Mouse (Mus musculus): ENCODE results near the gene Chml. TPM values are rescaled to one million over a fixed set of nuclear protein-coding genes. Genes with fewer than 3 reads are reported as not detected.

Gene Chml
- polyA plus RNA-seq, 1 experiment from 2014 or later = 0.66 TPM

GRCm38 (mm10) chr1:175643496-175644265, 49.0 kb downstream of the Chml start:
- no peaks in the 10 kb centered on the region for H3K9me3 ChIP-seq (ENCODE audit: low read length)
- no peak for TF ChIP-seq EP300 (IDR thresholded peaks at IDR 0.05; ENCODE audit: low read depth)
- no peak for TF ChIP-seq CTCF (IDR thresholded peaks at IDR 0.05; ENCODE audit: low read depth)
- no peak overlapping the region for H3K4me2 ChIP-seq (ENCODE audit: low read depth, low read length)
- H3K9ac ChIP-seq (replicated peaks) = no peak overlapping the region
- H3K36me3 ChIP-seq (replicated peaks; ENCODE audit: insufficient read depth, low read length) = no peaks in the 10 kb centered on the region
- 40% methylated on average over 5 of the region's 5 CpGs for WGBS (ENCODE audit: insufficient replicate concordance)
- peaks cover 15% of the 10 kb centered on the region; the same call in 1 of the 2 replicates for H3K4me1 ChIP-seq (ENCODE audit: insufficient read depth)
- no peak overlapping the region for H3K27ac ChIP-seq (ENCODE audit: low read depth)
- H3K27me3 ChIP-seq (ENCODE audit: insufficient read depth, low read length) = no peaks in the 10 kb centered on the region
- ATAC-seq (no peak), DNase-seq (no peak)
- no peak overlapping the region for H3K4me3 ChIP-seq (ENCODE audit: low read depth, low read length)

- DNase-seq = no peak
- 0 out of 2 replicates have a peak overlapping the region, but pooled peaks have one; percentile 22 for H3K27ac ChIP-seq (ENCODE audit: low read depth)
Observed at GRCm38 (mm10) chr1:175640435-175641150, 52.1 kb downstream of the Chml start.

GRCm38 (mm10) chr1:175639072-175639471, 53.6 kb downstream of the Chml start:
- H3K4me1 ChIP-seq (ENCODE audit: insufficient read depth) = peaks cover 12% of the 10 kb centered on the region; the same call in 1 of the 2 replicates
- TF ChIP-seq EP300 (IDR thresholded peaks at IDR 0.05; ENCODE audit: low read depth) = no peak
- WGBS (ENCODE audit: insufficient replicate concordance) = 56% methylated on average over 7 of the region's 7 CpGs
- H3K36me3 ChIP-seq (replicated peaks; ENCODE audit: insufficient read depth, low read length) = no peaks in the 10 kb centered on the region
- no peak overlapping the region for H3K4me3 ChIP-seq (ENCODE audit: low read depth, low read length)
- H3K27ac ChIP-seq (ENCODE audit: low read depth) = no peak overlapping the region
- no peak for ATAC-seq
- no peaks in the 10 kb centered on the region for H3K27me3 ChIP-seq (ENCODE audit: insufficient read depth, low read length)
- H3K9me3 ChIP-seq (ENCODE audit: low read length) = no peaks in the 10 kb centered on the region
- DNase-seq = no peak
- no peak overlapping the region for H3K9ac ChIP-seq (replicated peaks)
- H3K4me2 ChIP-seq (ENCODE audit: low read depth, low read length) = no peak overlapping the region

More at GRCm38 (mm10) chr1:175640435-175641150, 52.1 kb downstream of the Chml start:
- H3K9ac ChIP-seq (replicated peaks) = no peak overlapping the region
- H3K4me2 ChIP-seq (ENCODE audit: low read depth, low read length) = no peak overlapping the region
- no peaks in the 10 kb centered on the region for H3K36me3 ChIP-seq (replicated peaks; ENCODE audit: insufficient read depth, low read length)
- ATAC-seq = no peak
- peaks cover 12% of the 10 kb centered on the region; the same call in 1 of the 2 replicates for H3K4me1 ChIP-seq (ENCODE audit: insufficient read depth)
- TF ChIP-seq EP300 (IDR thresholded peaks at IDR 0.05; ENCODE audit: low read depth) = no peak
- TF ChIP-seq CTCF (IDR thresholded peaks at IDR 0.05; ENCODE audit: low read depth) = no peak
- H3K27me3 ChIP-seq (ENCODE audit: insufficient read depth, low read length) = no peaks in the 10 kb centered on the region
- WGBS (ENCODE audit: insufficient replicate concordance) = 55% methylated on average over 6 of the region's 6 CpGs
- no peaks in the 10 kb centered on the region for H3K9me3 ChIP-seq (ENCODE audit: low read length)
- no peak overlapping the region for H3K4me3 ChIP-seq (ENCODE audit: low read depth, low read length)

GRCm38 (mm10) chr1:175637677-175638076, 55.0 kb downstream of the Chml start:
- 28% methylated on average over 7 of the region's 7 CpGs for WGBS (ENCODE audit: insufficient replicate concordance)
- no peak overlapping the region for H3K4me3 ChIP-seq (ENCODE audit: low read depth, low read length)
- TF ChIP-seq EP300 (IDR thresholded peaks at IDR 0.05; ENCODE audit: low read depth) (no peak), CTCF (IDR thresholded peaks at IDR 0.05; ENCODE audit: low read depth) (no peak)
- H3K9me3 ChIP-seq (ENCODE audit: low read length) = no peaks in the 10 kb centered on the region
- peaks cover 12% of the 10 kb centered on the region; the same call in 1 of the 2 replicates for H3K4me1 ChIP-seq (ENCODE audit: insufficient read depth)
- 0 out of 2 replicates have a peak, but pooled peaks have one; percentile 25 for ATAC-seq
- H3K27ac ChIP-seq (ENCODE audit: low read depth) = no peak overlapping the region
- no peak for DNase-seq
- no peak overlapping the region for H3K9ac ChIP-seq (replicated peaks)
- no peaks in the 10 kb centered on the region for H3K27me3 ChIP-seq (ENCODE audit: insufficient read depth, low read length)
- no peak overlapping the region for H3K4me2 ChIP-seq (ENCODE audit: low read depth, low read length)
- no peaks in the 10 kb centered on the region for H3K36me3 ChIP-seq (replicated peaks; ENCODE audit: insufficient read depth, low read length)

- H3K4me2 ChIP-seq (ENCODE audit: low read depth, low read length) = peak overlapping the region; percentile 55
- ATAC-seq = no peak
- no peak for TF ChIP-seq CTCF (IDR thresholded peaks at IDR 0.05; ENCODE audit: low read depth)
- TF ChIP-seq EP300 (IDR thresholded peaks at IDR 0.05; ENCODE audit: low read depth) = no peak
- no peak for DNase-seq
- peaks cover 10% of the 10 kb centered on the region; the same call in 1 of the 2 replicates for H3K4me1 ChIP-seq (ENCODE audit: insufficient read depth)
- no peaks in the 10 kb centered on the region for H3K9me3 ChIP-seq (ENCODE audit: low read length)
- no peaks in the 10 kb centered on the region for H3K27me3 ChIP-seq (ENCODE audit: insufficient read depth, low read length)
- H3K36me3 ChIP-seq (replicated peaks; ENCODE audit: insufficient read depth, low read length) = no peaks in the 10 kb centered on the region
- H3K27ac ChIP-seq (ENCODE audit: low read depth) = peak overlapping the region; percentile 76
- H3K4me3 ChIP-seq (ENCODE audit: low read depth, low read length) = peak overlapping the region; percentile 36
- WGBS (ENCODE audit: insufficient replicate concordance) = 88% methylated on average over 14 of the region's 14 CpGs
- H3K9ac ChIP-seq (replicated peaks) = no peak overlapping the region
Observed at GRCm38 (mm10) chr1:175632470-175632869, 60.2 kb downstream of the Chml start.

Other genes with a start within 250 kb of the Chml start
- gene Rgs7, start 200.4 kb downstream of the Chml start, polyA plus RNA-seq (2015; fragmentation: Nextera tagmentation; extraction: Ambion mirVana) = not detected in 2 replicates
- 26.5 and 28.5 TPM in 2 replicates for gene Kmo, start 72.5 kb downstream of the Chml start, polyA plus RNA-seq (2015; fragmentation: Nextera tagmentation; extraction: Ambion mirVana)
- 93.3 and 103 TPM in 2 replicates for gene Fh1, start 67.3 kb downstream of the Chml start, polyA plus RNA-seq (2015; fragmentation: Nextera tagmentation; extraction: Ambion mirVana)
- 1.3 and 1.6 TPM in 2 replicates for gene Opn3, start 125 bp downstream of the Chml start, polyA plus RNA-seq (2015; fragmentation: Nextera tagmentation; extraction: Ambion mirVana)
- not detected in 2 replicates for gene Wdr64, start 5.7 kb upstream of the Chml start, polyA plus RNA-seq (2015; fragmentation: Nextera tagmentation; extraction: Ambion mirVana)
- 10.8 and 13.6 TPM in 2 replicates for gene Exo1, start 187.7 kb upstream of the Chml start, polyA plus RNA-seq (2015; fragmentation: Nextera tagmentation; extraction: Ambion mirVana)
- not detected in 2 replicates for gene Gm38100, start 227.4 kb upstream of the Chml start, polyA plus RNA-seq (2015; fragmentation: Nextera tagmentation; extraction: Ambion mirVana)

Data from liver, postnatal 0 days (tissue).